In genomic region chr13:23431351-23431771, GRCm38 (mm10) we compare ENCODE assay signal across 8 mouse cellular contexts. TPM values are rescaled to one million over a fixed set of nuclear protein-coding genes. Genes with fewer than 3 reads are reported as not detected.
DNase-seq lines count a peak whose midpoint lies in the region; ATAC-seq and TF ChIP-seq lines count a peak whose summit lies in the region.

No protein-coding gene starts in this region.

- WGBS in bone marrow, adult 2 months: under 1% methylated on average over 15 of the region's 15 CpGs
- under 1% methylated on average over 15 of the region's 15 CpGs for WGBS in heart, embryonic 11.5 days (ENCODE audit: insufficient replicate concordance)
- under 1% methylated on average over 15 of the region's 15 CpGs for WGBS in kidney, embryonic 15.5 days
- WGBS in liver, embryonic 11.5 days: under 1% methylated on average over 15 of the region's 15 CpGs

- H3ac ChIP-seq in C2C12 (ENCODE audit: control insufficient read depth, insufficient read length, low read depth): peak overlapping the region; percentile 50

- no peaks in the 10 kb centered on the region for H3K79me3 ChIP-seq in C2C12 (ENCODE audit: low read depth)

- TF ChIP-seq POLR2A in bone marrow, adult 2 months (IDR thresholded peaks at IDR 0.05; ENCODE audit: borderline replicate concordance, control insufficient read depth, low read depth, low read length): no peak

- TF ChIP-seq CTCF in C2C12 (IDR thresholded peaks at IDR 0.05; ENCODE audit: control insufficient read depth, insufficient read depth, insufficient read length): no peak
- TF ChIP-seq CTCF in bone marrow, adult 2 months (IDR thresholded peaks at IDR 0.05; ENCODE audit: control insufficient read depth, insufficient read depth, low read length): no peak

- no peaks in the 10 kb centered on the region for H3K36me3 ChIP-seq in C2C12 (ENCODE audit: control insufficient read depth, insufficient read depth)
- no peaks in the 10 kb centered on the region for H3K36me3 ChIP-seq in heart, embryonic 11.5 days (ENCODE audit: control insufficient read depth, insufficient read depth, low read length)
- H3K36me3 ChIP-seq in kidney, embryonic 15.5 days: no peaks in the 10 kb centered on the region
- no peaks in the 10 kb centered on the region for H3K36me3 ChIP-seq in liver, embryonic 11.5 days (ENCODE audit: control insufficient read depth, insufficient read depth, low read length)

- DNase-seq in liver, embryonic 11.5 days (ENCODE audit: low spot score): peak; percentile 81
- DNase-seq in spleen, postnatal 4 days (ENCODE audit: low spot score in 2 of 2): peak; percentile 82 to 90

- no peaks in the 10 kb centered on the region for H3K27me3 ChIP-seq in C2C12 (ENCODE audit: control insufficient read depth, insufficient read depth, insufficient read length)
- H3K27me3 ChIP-seq in heart, embryonic 11.5 days (ENCODE audit: control insufficient read depth, insufficient read depth, low read length): no peaks in the 10 kb centered on the region
- no peaks in the 10 kb centered on the region for H3K27me3 ChIP-seq in kidney, embryonic 15.5 days
- H3K27me3 ChIP-seq in liver, embryonic 11.5 days (replicated peaks; ENCODE audit: control insufficient read depth, insufficient read depth, low read length): no peaks in the 10 kb centered on the region

- ATAC-seq in erythroblast, adult 5-6 weeks (replicated peaks; ENCODE audit: low FRiP score, poor library complexity, severe bottlenecking): peak; percentile 36
- peak; percentile 75 for ATAC-seq in heart, embryonic 11.5 days (replicated peaks; ENCODE audit: insufficient number of reproducible peaks, low FRiP score, low TSS enrichment)
- peak; percentile 79 for ATAC-seq in kidney, embryonic 15.5 days (replicated peaks; ENCODE audit: low FRiP score)
- ATAC-seq in liver, embryonic 11.5 days (replicated peaks; ENCODE audit: low FRiP score): peak; percentile 65
- peak; percentile 38 for ATAC-seq in monocyte, adult 5-6 weeks (replicated peaks; ENCODE audit: insufficient number of reproducible peaks, low FRiP score, low TSS enrichment, poor library complexity, severe bottlenecking)

- H3K4me2 ChIP-seq in heart, embryonic 11.5 days: peak overlapping the region; percentile 75
- peak overlapping the region; percentile 65 for H3K4me2 ChIP-seq in kidney, embryonic 15.5 days
- H3K4me2 ChIP-seq in liver, embryonic 11.5 days: peak overlapping the region; percentile 89

- H3K9me3 ChIP-seq in heart, embryonic 11.5 days (replicated peaks; ENCODE audit: control insufficient read depth, low read length): no peaks in the 10 kb centered on the region
- H3K9me3 ChIP-seq in kidney, embryonic 15.5 days (replicated peaks): no peaks in the 10 kb centered on the region
- no peaks in the 10 kb centered on the region for H3K9me3 ChIP-seq in liver, embryonic 11.5 days (ENCODE audit: control insufficient read depth, low read length)

- H3K79me2 ChIP-seq in C2C12 (ENCODE audit: control insufficient read depth, insufficient read depth): no peaks in the 10 kb centered on the region

- peak overlapping the region; percentile 78 for H3K9ac ChIP-seq in heart, embryonic 11.5 days (ENCODE audit: low read depth, low read length)
- H3K9ac ChIP-seq in kidney, embryonic 15.5 days: peak overlapping the region; percentile 53
- peak overlapping the region; percentile 66 for H3K9ac ChIP-seq in liver, embryonic 11.5 days (ENCODE audit: low read depth, low read length)

- no peaks in the 10 kb centered on the region; the same call in 1 of the 2 replicates for H3K4me1 ChIP-seq in bone marrow, adult 2 months (ENCODE audit: control insufficient read depth, insufficient read depth, low read length)
- peaks cover 6% of the 10 kb centered on the region for H3K4me1 ChIP-seq in heart, embryonic 11.5 days (ENCODE audit: control insufficient read depth, insufficient read depth, low read length)
- peaks cover 42% of the 10 kb centered on the region for H3K4me1 ChIP-seq in kidney, embryonic 15.5 days
- peaks cover 20% of the 10 kb centered on the region for H3K4me1 ChIP-seq in liver, embryonic 11.5 days (replicated peaks; ENCODE audit: control insufficient read depth, insufficient read depth, low read length)

- peak overlapping the region; percentile 44; the same call in 1 of the 2 replicates for H3K27ac ChIP-seq in bone marrow, adult 2 months (ENCODE audit: control insufficient read depth, insufficient read depth, low read depth, low read length, poor library complexity)
- peak overlapping the region; percentile 80 for H3K27ac ChIP-seq in heart, embryonic 11.5 days (ENCODE audit: low read depth, low read length)
- peak overlapping the region; percentile 94 for H3K27ac ChIP-seq in kidney, embryonic 15.5 days
- peak overlapping the region; percentile 73 for H3K27ac ChIP-seq in liver, embryonic 11.5 days (ENCODE audit: low read depth, low read length)

- H3K4me3 ChIP-seq in C2C12 (ENCODE audit: insufficient read depth, poor library complexity, severe bottlenecking): peak overlapping the region; percentile 43
- H3K4me3 ChIP-seq in bone marrow, adult 2 months (replicated peaks; ENCODE audit: control insufficient read depth, low read depth, low read length): peak overlapping the region; percentile 41
- peak overlapping the region; percentile 51 for H3K4me3 ChIP-seq in heart, embryonic 11.5 days (ENCODE audit: low read depth, low read length)
- peak overlapping the region; percentile 62 for H3K4me3 ChIP-seq in kidney, embryonic 15.5 days (replicated peaks)
- peak overlapping the region; percentile 69 for H3K4me3 ChIP-seq in liver, embryonic 11.5 days (ENCODE audit: low read depth, low read length)

TF ChIP-seq in C2C12, 6 proteins besides CTCF, POLR2A, EP300 and RAD21:
- no peak for TF ChIP-seq MYOD1 (IDR thresholded peaks at IDR 0.05; ENCODE audit: control insufficient read depth, insufficient read length, low read depth)

RNA-seq across cellular contexts. Expression of gene Abt1, which starts 7.7 kb away (rescaled TPM):
- 11.2 TPM for polyA plus RNA-seq in C2C12 (2012; fragmentation: generic; extraction: Trizol)
- 8.5 and 10.4 TPM in 2 replicates for polyA plus RNA-seq in bone marrow, adult 2 months (2011; ENCODE audit: insufficient read depth, insufficient read length, low replicate concordance, missing spikeins)
- total RNA-seq in erythroblast, adult 5-6 weeks (2015; ENCODE audit: low replicate concordance): 1.7 and 1.9 TPM in 2 replicates
- 1.4 and 1.7 TPM in 2 replicates for total RNA-seq in erythroblast, adult 5-6 weeks (2017; ENCODE audit: low replicate concordance)
- 8.9 and 9.8 TPM in 2 replicates for polyA plus RNA-seq in heart, embryonic 11.5 days (2014; fragmentation: Nextera tagmentation; extraction: Ambion mirVana)
- polyA plus RNA-seq in kidney, embryonic 15.5 days (2015; fragmentation: Nextera tagmentation; extraction: Ambion mirVana): 13.5 and 13.7 TPM in 2 replicates
- 13.1 and 13.4 TPM in 2 replicates for polyA plus RNA-seq in liver, embryonic 11.5 days (2014; fragmentation: Nextera tagmentation; extraction: Ambion mirVana)
- total RNA-seq in monocyte, adult 5-6 weeks (2017): 12.1 to 15.9 TPM (median 13.2 TPM) in 3 replicates

RNA-seq across cellular contexts. Expression of gene Btn1a1, which starts 34.3 kb away (rescaled TPM):
- polyA plus RNA-seq in C2C12 (2012; fragmentation: generic; extraction: Trizol): not detected
- 0.87 and 3.1 TPM in 2 replicates for polyA plus RNA-seq in bone marrow, adult 2 months (2011; ENCODE audit: insufficient read depth, insufficient read length, low replicate concordance, missing spikeins)
- total RNA-seq in erythroblast, adult 5-6 weeks (2015; ENCODE audit: low replicate concordance): 4.2 and 4.4 TPM in 2 replicates
- 6.5 and 15.5 TPM in 2 replicates for total RNA-seq in erythroblast, adult 5-6 weeks (2017; ENCODE audit: low replicate concordance)
- 0.97 and 1.7 TPM in 2 replicates for polyA plus RNA-seq in heart, embryonic 11.5 days (2014; fragmentation: Nextera tagmentation; extraction: Ambion mirVana)
- polyA plus RNA-seq in kidney, embryonic 15.5 days (2015; fragmentation: Nextera tagmentation; extraction: Ambion mirVana): 0.08 and 0.12 TPM in 2 replicates
- 1.8 and 2.2 TPM in 2 replicates for polyA plus RNA-seq in liver, embryonic 11.5 days (2014; fragmentation: Nextera tagmentation; extraction: Ambion mirVana)
- not detected in 3 replicates for total RNA-seq in monocyte, adult 5-6 weeks (2017)

RNA-seq across cellular contexts. Expression of gene Btn2a2, which starts 57.3 kb away (rescaled TPM):
- polyA plus RNA-seq in C2C12 (2012; fragmentation: generic; extraction: Trizol): 0.07 TPM
- 0.47 TPM in 1 of 2 replicates, not detected in the other for polyA plus RNA-seq in bone marrow, adult 2 months (2011; ENCODE audit: insufficient read depth, insufficient read length, low replicate concordance, missing spikeins)
- total RNA-seq in erythroblast, adult 5-6 weeks (2015; ENCODE audit: low replicate concordance): not detected in 2 replicates
- total RNA-seq in erythroblast, adult 5-6 weeks (2017; ENCODE audit: low replicate concordance): not detected in 2 replicates
- 0.59 and 0.80 TPM in 2 replicates for polyA plus RNA-seq in heart, embryonic 11.5 days (2014; fragmentation: Nextera tagmentation; extraction: Ambion mirVana)
- 0.55 and 0.71 TPM in 2 replicates for polyA plus RNA-seq in kidney, embryonic 15.5 days (2015; fragmentation: Nextera tagmentation; extraction: Ambion mirVana)
- 0.08 and 0.32 TPM in 2 replicates for polyA plus RNA-seq in liver, embryonic 11.5 days (2014; fragmentation: Nextera tagmentation; extraction: Ambion mirVana)
- total RNA-seq in monocyte, adult 5-6 weeks (2017): not detected in 3 replicates

Comparison
In these comparisons a context has a peak if more than half of its experiments do, and no peak if none do; other contexts are left out.
1. Peak in every context shown above with its lines: DNase-seq, ATAC-seq, H3K4me3 ChIP-seq and H3K27ac ChIP-seq.
2. H3K27ac ChIP-seq: peak in every context shown above with its lines; median percentile 94 in kidney, embryonic 15.5 days; 80 in heart, embryonic 11.5 days; 73 in liver, embryonic 11.5 days; 44 in bone marrow, adult 2 months.